ENCODE assay signal across 27 mouse cellular contexts in the genomic region with DNA sequence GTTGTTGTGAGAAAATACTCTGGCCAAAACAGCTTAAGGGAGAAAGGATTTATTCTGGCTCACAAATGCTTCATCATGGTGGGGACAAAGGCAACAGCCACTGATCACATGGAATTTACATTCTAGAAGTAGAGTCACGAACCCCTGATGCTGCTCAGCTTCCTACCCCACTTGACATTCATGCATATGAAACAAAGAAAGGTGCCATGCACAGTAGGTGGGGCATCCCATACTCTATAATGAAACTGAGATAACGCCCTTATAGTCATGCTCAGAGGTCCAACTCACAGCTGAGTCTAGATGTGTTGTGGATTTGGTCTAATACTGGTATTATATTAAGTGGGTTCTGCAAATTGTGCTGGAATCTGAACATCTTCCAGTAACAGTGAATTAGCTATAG.
"Had no signal": no experiment of that assay in that cellular context is flagged by ENCODE, and none has a peak within 500 bp of the region (broad histone marks: within the 10 kb centered on the region; RNA-seq: fewer than 3 reads in every experiment).

No protein-coding gene starts in this region.

- H3K36me3 ChIP-seq: heart, embryonic 13.5 days; heart, embryonic 15.5 days; hindbrain, embryonic 13.5 days; kidney, embryonic 15.5 days; limb, embryonic 13.5 days; limb, embryonic 15.5 days; liver, embryonic 12.5 days had no signal

- ATAC-seq: hindbrain, embryonic 16.5 days; inflammation-experienced regulatory T-cells, adult 6 months; liver, embryonic 12.5 days had no signal

- H3K4me2 ChIP-seq: heart, embryonic 11.5 days; heart, embryonic 13.5 days; heart, embryonic 15.5 days; hindbrain, embryonic 13.5 days; kidney, embryonic 15.5 days; limb, embryonic 13.5 days; limb, embryonic 15.5 days; liver, embryonic 12.5 days had no signal

- H3K4me1 ChIP-seq: heart, embryonic 13.5 days; heart, embryonic 15.5 days; hindbrain, embryonic 13.5 days; kidney, embryonic 15.5 days; limb, embryonic 13.5 days; limb, embryonic 15.5 days; liver, embryonic 12.5 days had no signal

- H3K4me3 ChIP-seq: heart, adult 2 months; heart, embryonic 13.5 days; heart, embryonic 15.5 days; hindbrain, embryonic 13.5 days; kidney, embryonic 15.5 days; layer of hippocampus, adult 2 months; limb, embryonic 13.5 days; limb, embryonic 15.5 days; liver, embryonic 12.5 days had no signal

- H3K27ac ChIP-seq: heart, adult 2 months; heart, embryonic 13.5 days; heart, embryonic 15.5 days; hindbrain, embryonic 13.5 days; kidney, embryonic 15.5 days; kidney, postnatal 0 days; layer of hippocampus, adult 2 months; limb, embryonic 13.5 days; limb, embryonic 15.5 days; liver, embryonic 12.5 days; liver, embryonic 14.5 days had no signal

- DNase-seq: gastrocnemius, postnatal 14 days; gastrocnemius, postnatal 36 days; heart, adult 11 months; heart, adult 2 months; heart, postnatal 14 days; heart, postnatal 36 days; kidney, adult 11 months; kidney, adult 2 months; kidney, adult 9 months; kidney, postnatal 14 days; kidney, postnatal 4 days; layer of hippocampus, adult 9-11 months; layer of hippocampus, postnatal 36 days; left cerebral cortex, postnatal 4 days had no signal

- H3K27me3 ChIP-seq: heart, embryonic 13.5 days; heart, embryonic 15.5 days; hindbrain, embryonic 13.5 days; kidney, embryonic 15.5 days; limb, embryonic 13.5 days; limb, embryonic 15.5 days; liver, embryonic 12.5 days had no signal

- H3K9me3 ChIP-seq: heart, embryonic 13.5 days; heart, embryonic 15.5 days; hindbrain, embryonic 13.5 days; kidney, embryonic 15.5 days; limb, embryonic 13.5 days; limb, embryonic 15.5 days; liver, embryonic 12.5 days had no signal

- H3K9ac ChIP-seq: heart, embryonic 13.5 days; heart, embryonic 15.5 days; hindbrain, embryonic 13.5 days; kidney, embryonic 15.5 days; limb, embryonic 13.5 days; limb, embryonic 15.5 days; liver, embryonic 12.5 days; liver, embryonic 14.5 days had no signal
